Mouse (Mus musculus) embryo, embryonic 10 days (tissue): Measurements from ENCODE around the gene Pacsin1.
"Not testable (repeated sequence)": the region's sequence is repeated elsewhere in the genome, so short reads cannot be mapped to it uniquely, and the experiment has no call there.

Source experiments
- DNase-seq: peaks from one replicate; pipeline ENCODE4 v3.0.0-alpha.2; 2015; ENCODE audit warnings: low spot score

The Pacsin1 gene

GRCm38 (mm10) chr17:27636132-27637020, 18.9 kb upstream of the Pacsin1 start, which contains the start of gene Rps10:
Gene Rps10 (minus strand): TSS chr17:27636669.
- peak; percentile 46 for DNase-seq

DNA sequence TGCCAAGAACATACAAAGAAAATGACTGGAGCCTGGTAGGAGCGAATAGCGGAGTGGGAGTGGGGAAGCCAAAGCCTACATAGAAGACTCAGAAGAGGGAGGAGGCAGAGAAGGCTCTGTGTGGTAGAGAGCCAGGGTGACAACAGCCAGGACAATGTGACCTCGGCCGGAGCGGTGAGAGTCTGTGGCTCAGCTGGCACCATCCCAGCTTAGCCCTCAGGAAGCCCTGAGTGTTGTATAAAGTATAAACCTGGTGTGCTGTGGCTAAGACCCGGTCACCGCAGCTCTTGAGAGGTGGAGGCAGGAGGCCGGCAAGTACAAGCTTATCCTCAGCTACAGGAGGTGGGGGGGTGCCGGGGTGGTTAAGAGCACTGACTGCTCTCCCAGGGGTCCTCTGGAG, 18.0 kb upstream of the Pacsin1 start:
- DNase-seq: no peak

DNA sequence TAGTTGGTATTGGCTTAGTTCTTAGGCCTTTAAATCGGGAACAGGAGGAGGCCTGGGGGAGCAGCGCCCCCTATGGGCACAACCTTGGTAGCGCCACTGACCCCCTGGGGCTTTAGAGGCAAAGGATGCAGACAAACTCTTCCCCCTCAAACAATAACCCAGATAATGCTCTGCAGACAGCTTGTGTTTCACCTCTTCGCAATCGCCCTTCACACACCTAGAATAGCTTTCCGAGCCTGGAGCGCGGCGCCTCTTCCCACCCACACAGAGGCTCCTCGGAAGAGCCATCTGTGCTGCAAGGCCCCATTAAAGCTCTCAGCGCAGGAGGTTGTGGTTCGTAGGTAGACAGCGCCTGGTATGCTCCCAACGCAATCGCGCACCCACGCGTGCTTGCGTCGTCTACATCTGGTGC, 16.4 kb upstream of the Pacsin1 start:
- DNase-seq: no peak

DNA sequence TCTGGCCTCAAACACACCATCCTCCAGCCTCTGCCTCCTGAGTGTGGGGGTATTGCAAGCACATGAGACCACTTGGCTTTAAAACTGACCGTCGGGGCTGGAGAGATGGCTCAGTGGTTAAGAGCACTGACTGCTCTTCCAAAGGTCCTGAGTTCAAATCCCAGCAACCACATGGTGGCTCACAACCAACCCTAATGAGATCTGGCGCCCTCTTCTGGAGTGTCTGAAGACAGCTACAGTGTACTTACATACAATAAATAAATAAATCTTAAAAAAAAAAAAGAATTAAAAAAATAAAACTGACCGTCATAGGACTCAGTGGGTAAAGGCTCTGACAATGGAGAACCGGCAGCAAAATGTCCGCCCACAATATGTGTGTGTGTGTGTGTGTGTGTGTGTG, 15.5 kb upstream of the Pacsin1 start:
- DNase-seq: not testable (repeated sequence)

DNA sequence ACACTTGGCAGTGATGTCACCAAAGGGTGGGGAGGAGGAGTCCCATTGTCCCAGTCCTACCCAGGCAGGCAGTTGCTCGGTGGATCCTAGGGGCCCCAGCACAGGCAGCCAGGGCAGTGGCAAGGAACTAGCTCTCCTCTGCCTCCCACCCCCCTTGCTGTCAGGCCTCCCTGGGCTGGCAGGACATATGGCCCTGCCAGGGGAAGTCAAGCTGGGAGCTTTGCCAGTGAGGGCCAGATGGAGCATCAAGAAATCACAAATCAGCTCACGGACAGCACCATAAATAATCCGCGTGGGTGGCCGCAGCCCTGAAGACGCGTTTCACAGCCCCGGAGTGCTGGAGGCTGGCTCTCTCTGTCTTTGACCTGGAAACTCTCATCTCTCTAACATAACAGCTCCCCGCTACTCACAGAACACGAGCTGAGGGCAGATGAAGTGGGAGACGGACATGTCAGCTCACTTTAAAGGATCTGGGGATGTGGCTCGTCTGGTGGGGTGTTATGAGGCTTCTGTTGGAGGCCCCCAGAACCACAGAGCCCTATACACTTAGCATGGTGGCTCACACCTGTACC, 12.7 kb upstream of the Pacsin1 start:
- peak; percentile 50 for DNase-seq

DNA sequence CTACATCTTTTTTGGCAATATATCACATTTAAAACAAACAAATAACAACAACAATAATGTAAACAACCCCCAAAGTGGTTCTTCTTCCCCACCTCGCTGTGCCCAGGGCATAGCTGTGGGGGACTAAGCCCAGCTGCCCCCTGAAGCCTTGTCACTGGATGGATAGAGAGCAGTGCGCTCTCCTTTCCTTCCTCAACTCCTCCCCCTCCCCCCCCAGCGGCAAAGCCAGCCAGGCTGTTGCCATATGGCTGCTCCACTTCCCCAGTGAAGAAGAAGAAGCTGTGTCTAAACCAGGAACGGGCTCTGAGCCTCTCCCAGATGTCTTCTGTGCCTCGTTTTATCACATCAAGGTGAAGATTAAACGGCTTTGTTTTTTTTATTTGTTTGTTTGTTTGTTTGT, 12.2 kb upstream of the Pacsin1 start:
- no peak for DNase-seq

- no peak for DNase-seq
Measured at GRCm38 (mm10) chr17:27643756-27644155, 11.6 kb upstream of the Pacsin1 start.

GRCm38 (mm10) chr17:27644572-27644971, 10.7 kb upstream of the Pacsin1 start:
- no peak for DNase-seq

- DNase-seq: no peak
Measured at GRCm38 (mm10) chr17:27645807-27646206, 9.5 kb upstream of the Pacsin1 start.

DNA sequence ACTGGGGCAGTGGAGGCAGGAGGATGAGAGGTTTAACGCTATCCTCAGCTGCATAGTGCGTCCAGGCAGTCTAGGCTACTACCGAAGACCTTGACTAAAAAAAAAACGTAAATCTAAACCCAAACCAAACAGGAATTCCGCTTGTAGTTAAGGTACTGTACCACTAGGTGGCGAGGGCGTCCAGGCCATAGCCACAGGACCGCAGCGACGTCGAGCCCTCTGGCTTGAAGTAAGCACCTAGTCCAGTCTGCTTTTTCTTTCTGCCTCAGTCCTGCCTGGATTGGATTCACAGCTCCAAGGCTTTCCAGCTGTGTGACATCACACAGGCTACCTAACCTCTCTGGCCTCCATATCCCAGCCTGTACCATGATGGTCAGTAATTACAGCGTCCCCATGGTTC, 5.1 kb upstream of the Pacsin1 start:
- DNase-seq: peak; percentile 91

- no peak for DNase-seq
Measured at GRCm38 (mm10) chr17:27650586-27650985, 4.7 kb upstream of the Pacsin1 start.

DNA sequence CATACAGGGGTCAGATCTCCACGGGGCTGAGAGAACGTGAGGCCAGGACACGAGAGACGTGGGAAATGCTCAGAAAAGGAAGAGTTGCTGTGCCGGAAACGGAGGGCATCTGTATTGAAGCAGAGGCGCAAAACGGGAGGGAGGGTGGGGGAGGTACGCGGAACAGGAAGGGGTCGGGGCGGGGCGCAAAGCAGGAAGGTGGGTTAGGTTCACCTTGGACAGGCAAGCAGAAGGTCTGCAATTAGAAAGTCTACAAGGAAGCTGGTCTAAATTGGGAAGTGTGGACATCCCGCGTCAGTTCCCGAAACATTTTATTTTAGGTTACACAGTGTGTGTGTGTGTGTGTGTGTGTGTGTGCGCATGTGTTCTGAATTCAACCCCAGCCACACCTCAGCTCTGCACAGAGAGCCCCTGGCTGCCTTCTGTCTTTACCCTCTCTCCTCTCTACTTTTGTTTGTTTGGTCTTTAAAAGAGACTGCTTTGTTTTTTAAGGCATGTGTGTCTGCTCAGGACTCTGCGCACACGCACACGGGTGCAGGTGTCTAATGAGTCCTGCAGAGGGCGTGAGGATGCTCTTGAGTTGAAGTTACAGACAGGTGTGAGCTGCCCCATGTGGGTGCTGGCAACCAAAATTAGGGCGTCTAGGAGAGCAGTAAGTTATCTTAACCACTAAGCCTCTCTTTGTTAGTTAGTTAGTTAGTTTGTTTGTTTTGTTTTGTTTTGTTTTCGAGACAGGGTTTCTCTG, 3.1 kb upstream of the Pacsin1 start:
- no peak for DNase-seq

GRCm38 (mm10) chr17:27653253-27653959, 1.9 kb upstream of the Pacsin1 start:
- DNase-seq: no peak

DNA sequence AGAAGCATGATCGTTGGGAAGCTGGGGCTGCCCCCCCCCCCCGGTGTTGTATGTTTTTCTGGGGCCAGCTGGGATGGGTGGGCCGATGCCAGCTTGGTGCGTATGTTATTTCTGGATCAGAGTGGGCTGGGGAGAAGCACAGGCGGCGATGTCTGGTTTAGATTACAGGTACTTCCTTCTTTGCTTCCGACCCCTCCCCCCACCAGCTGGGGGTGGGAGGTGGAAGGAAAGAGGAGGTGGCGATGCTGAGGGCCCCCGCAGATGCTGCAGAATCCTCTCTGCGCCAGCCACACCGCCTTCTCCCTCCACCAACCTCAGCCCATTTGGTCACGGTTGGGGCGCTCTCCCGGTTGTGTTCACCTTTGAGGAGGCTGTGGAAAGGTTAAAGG, 696 bp downstream of the Pacsin1 start:
- DNase-seq: peak; percentile 47

DNA sequence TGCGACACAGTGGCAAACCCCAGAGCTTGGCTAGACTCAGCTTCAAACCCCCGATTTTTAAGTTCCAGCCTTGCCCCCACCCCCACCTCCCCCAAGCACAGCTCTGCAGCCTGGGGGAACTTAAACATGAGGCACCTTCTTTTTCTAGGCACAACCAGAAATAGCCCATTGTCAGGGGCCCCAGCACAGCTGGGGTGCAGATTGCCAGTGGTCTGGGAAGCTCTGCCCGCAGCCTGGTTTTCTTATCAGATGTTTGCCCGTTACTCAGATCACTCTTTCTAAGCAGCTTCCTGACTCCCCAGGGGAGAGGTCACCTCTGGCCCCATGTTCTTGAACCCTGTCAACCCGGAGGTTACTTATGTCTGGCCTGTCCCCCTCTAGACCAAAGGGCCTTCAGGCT, 1.1 kb downstream of the Pacsin1 start:
- peak; percentile 20 for DNase-seq

GRCm38 (mm10) chr17:27657123-27657522, 1.8 kb downstream of the Pacsin1 start:
- DNase-seq: no peak

- DNase-seq: no peak
Measured at GRCm38 (mm10) chr17:27658767-27659166, 3.5 kb downstream of the Pacsin1 start.

- DNase-seq: no peak
Measured at GRCm38 (mm10) chr17:27671720-27672119, 16.4 kb downstream of the Pacsin1 start.

GRCm38 (mm10) chr17:27673945-27674344, 18.6 kb downstream of the Pacsin1 start:
- no peak for DNase-seq

DNA sequence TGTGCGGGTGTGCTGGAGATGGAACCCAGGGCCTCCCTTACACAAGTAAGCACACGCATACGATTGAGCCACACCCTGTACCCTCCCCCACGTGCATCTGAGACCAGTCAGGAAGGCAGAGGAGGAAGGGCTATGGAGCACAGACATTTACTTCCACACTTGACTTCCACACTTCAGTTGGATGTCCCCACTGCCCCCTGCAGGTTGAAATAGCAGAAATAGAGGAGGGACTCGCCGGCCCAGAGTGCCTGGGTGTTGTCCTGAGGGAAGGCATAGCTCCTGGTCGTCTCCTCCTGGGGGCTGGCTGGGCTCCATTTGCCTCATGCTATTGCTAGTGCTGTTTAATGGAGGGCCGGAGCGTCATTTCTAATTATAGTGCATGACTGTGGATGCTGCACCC, 20.1 kb downstream of the Pacsin1 start:
- DNase-seq: no peak

DNA sequence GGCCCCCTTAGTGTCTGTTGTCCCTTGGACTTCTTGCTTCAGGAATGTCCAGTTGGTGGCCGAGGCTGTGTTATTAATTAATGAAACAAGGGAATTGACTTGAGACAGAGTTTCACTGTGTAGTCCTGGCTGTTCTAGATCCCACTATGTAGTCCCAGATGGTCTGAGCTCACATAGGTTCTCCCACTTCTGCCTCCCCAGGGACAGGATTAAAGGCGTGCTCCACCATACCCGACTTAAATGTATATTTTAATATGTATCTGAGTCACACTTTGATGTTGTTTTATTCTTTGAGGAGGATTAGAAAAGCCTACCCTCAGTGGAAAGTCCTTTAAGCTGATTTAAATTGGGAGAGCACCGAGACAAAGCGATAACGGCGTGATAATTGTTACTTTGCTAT, 21.0 kb downstream of the Pacsin1 start:
- DNase-seq: no peak

DNA sequence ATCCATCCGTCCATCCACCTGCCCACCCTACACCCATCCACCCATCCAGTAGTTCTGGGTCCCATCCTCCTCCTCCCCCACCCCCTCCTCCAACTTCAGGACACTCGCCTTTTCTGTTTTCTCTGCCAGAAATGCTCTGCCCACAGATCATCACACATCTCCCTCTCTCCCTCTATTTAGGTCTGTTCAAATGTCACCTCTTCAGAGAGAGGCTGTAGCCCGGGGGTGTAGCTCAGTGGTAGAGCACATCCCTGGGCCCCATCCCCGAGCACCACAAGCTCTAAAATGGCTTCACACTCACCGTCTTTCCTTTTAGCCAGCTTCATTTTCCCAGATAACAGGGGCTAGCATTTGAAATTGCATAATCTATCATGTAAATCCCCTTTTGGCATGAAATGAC, 22.4 kb downstream of the Pacsin1 start:
- DNase-seq: no peak
